Mouse (Mus musculus) neural tube, embryonic 13.5 days (tissue): ENCODE measurements at regions not wholly inside any gene's neighbourhood (a gene's known extent, or its start where the extent isn't known, plus 50 kb on each side); places are given as distances from the start of the nearest gene placed in this dataset.

Source experiments
- ATAC-seq: fragments of 200-750 bp; cut with Nextera tagmentation; 2 replicates; pipeline ENCODE4 v1.8.0; 2017; ENCODE audit warnings: low read depth, mild to moderate bottlenecking, moderate TSS enrichment, moderate library complexity
- H3K27ac ChIP-seq: fragments of 300-500 bp; sonication (generic); replicated peaks from 2 replicates; pipeline ENCODE4 v1.5.1; 2015; ENCODE audit warnings: moderate library complexity, mild to moderate bottlenecking, inconsistent platforms
- H3K27me3 ChIP-seq: fragments of 300-500 bp; sonication (generic); 2 replicates; pipeline ENCODE4 v1.6.1; 2015; ENCODE audit warnings: mild to moderate bottlenecking, inconsistent platforms
- H3K36me3 ChIP-seq: fragments of 300-500 bp; sonication (generic); 2 replicates; pipeline ENCODE4 v1.6.1; 2015; ENCODE audit warnings: mild to moderate bottlenecking, inconsistent platforms
- H3K4me1 ChIP-seq: fragments of 300-500 bp; sonication (generic); replicated peaks from 2 replicates; pipeline ENCODE4 v1.6.1; 2015; ENCODE audit warnings: inconsistent platforms
- H3K4me2 ChIP-seq: fragments of 300-500 bp; sonication (generic); 2 replicates; pipeline ENCODE4 v1.6.1; 2015; ENCODE audit warnings: inconsistent platforms, mild to moderate bottlenecking, moderate library complexity
- H3K4me3 ChIP-seq: fragments of 300-500 bp; sonication (generic); 2 replicates; pipeline ENCODE4 v1.5.1; 2015; ENCODE audit warnings: mild to moderate bottlenecking, inconsistent platforms
- H3K9ac ChIP-seq: fragments of 300-500 bp; sonication (generic); 2 replicates; pipeline ENCODE4 v1.6.1; 2015; ENCODE audit warnings: moderate library complexity, mild to moderate bottlenecking, inconsistent platforms
- H3K9me3 ChIP-seq: fragments of 300-500 bp; sonication (generic); 2 replicates; pipeline ENCODE4 v1.6.1; 2016; ENCODE audit warnings: inconsistent platforms
- WGBS: fragments of 180-500 bp; shearing (Covaris S2); methylation state at CpG from one replicate; pipeline ENCODE4 v1.1.7; 2015; 5-methylcytosine and 5-hydroxymethylcytosine counted together

DNA sequence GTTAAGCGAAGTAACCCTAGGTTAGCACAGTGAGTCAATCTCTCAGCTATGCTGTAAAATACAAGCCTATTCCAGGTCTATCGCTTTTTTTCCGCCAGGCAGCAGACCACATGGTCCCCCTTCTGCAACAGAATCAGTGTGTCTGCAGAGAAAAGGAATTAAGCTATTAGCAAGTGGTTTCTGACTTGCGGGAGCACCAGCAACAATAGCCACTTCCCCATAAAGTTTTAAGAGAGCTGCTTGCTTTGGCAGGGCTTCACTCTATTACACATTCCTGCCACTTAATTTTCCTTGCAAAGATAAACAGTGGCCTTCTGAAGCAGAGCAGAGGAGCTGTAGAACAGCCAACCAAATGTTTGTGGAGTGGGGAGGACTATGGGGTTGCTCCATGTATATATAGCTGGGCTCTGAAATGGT is 59.8 kb upstream of the Osmr start:
- no peak overlapping the region for H3K9ac ChIP-seq
- no peaks in the 10 kb centered on the region for H3K36me3 ChIP-seq
- no peaks in the 10 kb centered on the region for H3K27me3 ChIP-seq
- WGBS = 53% methylated on average over 4 of the region's 4 CpGs
- H3K4me2 ChIP-seq = no peak overlapping the region
- H3K4me1 ChIP-seq = no peaks in the 10 kb centered on the region
- H3K9me3 ChIP-seq = no peaks in the 10 kb centered on the region
- no peak overlapping the region for H3K4me3 ChIP-seq
- H3K27ac ChIP-seq = no peak overlapping the region
- ATAC-seq = no peak

GRCm38 (mm10) chr15:6941491-6941890 is 66.7 kb upstream of the Osmr start:
- Histone ChIP-seq H3K4me2 (no peak overlapping the region), H3K4me1 (no peaks in the 10 kb centered on the region), H3K36me3 (no peaks in the 10 kb centered on the region), H3K4me3 (no peak overlapping the region), H3K9me3 (peaks cover 7% of the 10 kb centered on the region; the same call in 1 of the 2 replicates), H3K9ac (no peak overlapping the region), H3K27me3 (no peaks in the 10 kb centered on the region), H3K27ac (no peak overlapping the region)
- no peak for ATAC-seq
- 76% methylated on average over 4 of the region's 4 CpGs for WGBS

DNA sequence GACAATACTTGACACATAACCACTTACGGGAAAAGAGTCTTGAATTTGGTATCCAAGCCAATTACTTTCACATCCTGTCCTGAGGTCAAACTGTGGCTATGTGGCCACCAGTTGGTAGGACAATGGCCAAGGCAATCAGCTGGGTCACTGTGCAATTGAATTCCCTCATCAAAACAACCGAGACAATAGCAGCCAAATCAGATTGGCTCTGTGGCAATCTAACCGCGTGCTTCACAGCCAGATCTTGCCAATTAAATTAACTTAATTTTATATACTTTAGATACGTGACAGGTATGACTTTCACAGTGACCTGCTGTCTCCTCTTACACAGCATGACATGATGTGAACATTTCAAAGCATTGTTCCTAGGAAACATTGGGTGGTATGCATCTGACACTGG is 74.5 kb upstream of the Osmr start:
- no peaks in the 10 kb centered on the region for H3K27me3 ChIP-seq
- H3K4me3 ChIP-seq = no peak overlapping the region
- no peaks in the 10 kb centered on the region for H3K36me3 ChIP-seq
- H3K9me3 ChIP-seq = peaks cover 7% of the 10 kb centered on the region; the same call in 1 of the 2 replicates
- 56% methylated on average over 5 of the region's 5 CpGs for WGBS
- no peak overlapping the region for H3K4me2 ChIP-seq
- no peak overlapping the region for H3K9ac ChIP-seq
- H3K27ac ChIP-seq = no peak overlapping the region
- ATAC-seq = no peak
- no peaks in the 10 kb centered on the region; the same call in 1 of the 2 replicates for H3K4me1 ChIP-seq

GRCm38 (mm10) chr15:6949686-6950085 is 74.9 kb upstream of the Osmr start:
- Histone ChIP-seq H3K4me3 (no peak overlapping the region), H3K4me1 (no peaks in the 10 kb centered on the region; the same call in 1 of the 2 replicates), H3K9ac (no peak overlapping the region), H3K27me3 (no peaks in the 10 kb centered on the region), H3K27ac (no peak overlapping the region), H3K36me3 (no peaks in the 10 kb centered on the region), H3K4me2 (no peak overlapping the region), H3K9me3 (peaks cover 2% of the 10 kb centered on the region; the same call in 1 of the 2 replicates)
- WGBS = 87% methylated on average over 1 of the region's 1 CpGs
- ATAC-seq = no peak

DNA sequence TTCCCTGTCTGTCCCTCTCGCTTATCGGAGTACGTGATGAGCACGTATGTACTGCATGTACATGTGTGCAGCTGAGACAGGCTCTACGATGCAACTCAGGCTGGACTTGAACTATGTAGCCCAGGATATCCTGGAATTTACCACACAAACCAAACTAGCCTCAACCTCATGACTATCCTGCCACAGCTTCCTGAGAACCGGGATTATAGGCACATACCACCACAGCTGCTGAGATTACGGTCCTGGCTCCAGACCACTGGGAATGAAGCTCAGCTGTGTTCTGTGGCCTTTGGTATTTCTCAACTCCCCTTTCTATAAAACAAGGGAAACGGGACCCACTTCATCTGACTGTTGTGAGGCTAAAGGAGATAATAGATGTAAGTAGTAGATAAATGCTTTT is 75.7 kb upstream of the Osmr start:
- Histone ChIP-seq H3K4me3 (no peak overlapping the region), H3K9ac (no peak overlapping the region), H3K27ac (no peak overlapping the region), H3K27me3 (no peaks in the 10 kb centered on the region), H3K4me1 (no peaks in the 10 kb centered on the region; the same call in 1 of the 2 replicates), H3K36me3 (no peaks in the 10 kb centered on the region), H3K9me3 (no peaks in the 10 kb centered on the region), H3K4me2 (no peak overlapping the region)
- WGBS = 92% methylated on average over 8 of the region's 8 CpGs
- ATAC-seq = no peak

DNA sequence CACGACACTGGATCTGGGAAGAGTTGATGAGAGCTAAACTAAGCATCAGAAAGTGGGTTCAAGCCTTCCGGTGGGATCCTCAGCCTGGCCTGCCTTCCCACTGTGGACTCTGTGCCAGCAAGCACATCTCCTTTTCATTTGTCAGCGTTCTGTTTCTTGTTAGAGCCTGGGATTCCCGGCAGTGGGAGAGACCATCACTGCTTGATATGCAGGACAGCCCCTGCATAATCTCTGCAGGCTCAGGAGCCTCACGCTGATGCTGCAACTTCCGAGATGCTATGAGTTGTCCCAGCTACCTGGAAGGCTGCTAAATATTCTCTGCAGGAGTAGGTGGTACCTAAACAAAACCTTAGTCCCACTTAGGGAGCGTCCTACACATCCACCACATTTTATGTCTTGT is 78.8 kb upstream of the Osmr start:
- no peak overlapping the region for H3K27ac ChIP-seq
- no peak overlapping the region for H3K4me2 ChIP-seq
- no peak overlapping the region for H3K4me3 ChIP-seq
- H3K4me1 ChIP-seq = no peaks in the 10 kb centered on the region; the same call in 1 of the 2 replicates
- no peaks in the 10 kb centered on the region for H3K36me3 ChIP-seq
- no peak for ATAC-seq
- 24% methylated on average over 7 of the region's 7 CpGs for WGBS
- H3K9ac ChIP-seq = no peak overlapping the region
- H3K27me3 ChIP-seq = no peaks in the 10 kb centered on the region
- no peaks in the 10 kb centered on the region for H3K9me3 ChIP-seq

GRCm38 (mm10) chr15:6953970-6954791 is 79.4 kb upstream of the Osmr start:
- no peak overlapping the region; the same call in 1 of the 2 replicates for H3K27ac ChIP-seq
- H3K4me3 ChIP-seq = no peak overlapping the region
- H3K27me3 ChIP-seq = no peaks in the 10 kb centered on the region
- H3K4me1 ChIP-seq = no peaks in the 10 kb centered on the region; the same call in 1 of the 2 replicates
- no peak overlapping the region for H3K9ac ChIP-seq
- H3K36me3 ChIP-seq = no peaks in the 10 kb centered on the region
- no peak for ATAC-seq
- no peaks in the 10 kb centered on the region for H3K9me3 ChIP-seq
- H3K4me2 ChIP-seq = no peak overlapping the region
- 48% methylated on average over 9 of the region's 9 CpGs for WGBS

- Histone ChIP-seq H3K27me3 (no peaks in the 10 kb centered on the region), H3K9ac (no peak overlapping the region), H3K9me3 (no peaks in the 10 kb centered on the region), H3K27ac (no peak overlapping the region), H3K4me3 (no peak overlapping the region), H3K4me2 (no peak overlapping the region), H3K36me3 (no peaks in the 10 kb centered on the region), H3K4me1 (peaks cover 8% of the 10 kb centered on the region)
- no peak for ATAC-seq
- 88% methylated on average over 8 of the region's 8 CpGs for WGBS
Measured at GRCm38 (mm10) chr15:6959911-6960310, 85.1 kb upstream of the Osmr start.

DNA sequence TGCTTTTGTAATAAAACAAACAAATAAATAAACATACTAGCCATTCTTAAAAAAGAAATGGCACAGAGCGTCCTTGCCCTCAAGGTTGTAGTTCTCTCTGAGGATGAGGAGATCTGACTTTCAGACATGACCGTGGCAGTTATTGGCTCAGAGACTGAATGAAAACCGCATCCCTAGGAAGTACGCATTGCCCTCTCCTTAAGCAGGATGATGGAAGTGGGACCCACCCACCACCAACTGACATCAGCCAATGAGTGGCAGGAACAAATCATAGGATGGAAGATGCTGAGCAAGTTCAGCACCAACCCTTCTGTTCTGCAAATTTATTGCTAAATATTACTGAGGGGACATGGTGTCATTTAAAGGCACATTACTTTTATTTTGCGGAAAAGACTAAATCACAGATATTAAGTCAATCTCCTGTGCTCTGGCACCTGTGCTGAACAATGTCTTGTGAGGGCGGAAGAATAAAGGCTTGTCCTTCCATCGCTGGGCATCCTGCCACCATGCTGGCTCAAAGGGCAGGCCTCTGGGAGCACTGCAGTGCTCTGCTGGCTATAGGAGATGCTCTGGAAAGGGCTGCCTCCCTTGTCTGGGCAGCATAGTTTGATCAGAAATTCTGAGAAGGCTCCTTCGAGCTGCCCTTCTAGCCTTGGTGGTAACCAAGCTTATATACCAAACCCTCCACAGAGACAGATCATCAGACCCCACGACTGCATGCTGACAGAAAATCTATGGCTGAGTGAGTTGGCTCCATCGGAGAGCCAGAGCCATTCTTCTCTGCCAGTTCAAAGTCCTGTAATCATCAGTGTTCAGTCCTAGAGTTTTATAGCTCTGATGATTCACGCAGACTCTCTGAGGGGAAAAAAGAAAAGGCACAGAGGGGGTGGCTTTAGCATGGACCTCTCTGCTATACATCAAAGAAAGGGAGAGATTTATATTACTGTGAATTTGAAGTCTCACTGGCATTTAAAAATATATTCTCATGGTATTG is 86.3 kb upstream of the Osmr start:
- H3K4me1 ChIP-seq = peaks cover 8% of the 10 kb centered on the region
- no peaks in the 10 kb centered on the region for H3K36me3 ChIP-seq
- no peak for ATAC-seq
- no peak overlapping the region for H3K4me2 ChIP-seq
- H3K9me3 ChIP-seq = no peaks in the 10 kb centered on the region
- H3K27me3 ChIP-seq = no peaks in the 10 kb centered on the region
- no peak overlapping the region for H3K9ac ChIP-seq
- 56% methylated on average over 11 of the region's 11 CpGs for WGBS
- H3K4me3 ChIP-seq = no peak overlapping the region
- H3K27ac ChIP-seq = no peak overlapping the region; the same call in 1 of the 2 replicates

- Histone ChIP-seq H3K9me3 (no peaks in the 10 kb centered on the region), H3K4me3 (no peak overlapping the region), H3K4me2 (no peak overlapping the region), H3K4me1 (peaks cover 8% of the 10 kb centered on the region), H3K27ac (no peak overlapping the region), H3K9ac (no peak overlapping the region), H3K27me3 (no peaks in the 10 kb centered on the region), H3K36me3 (no peaks in the 10 kb centered on the region)
- ATAC-seq = no peak
- WGBS = 79% methylated on average over 4 of the region's 4 CpGs
Measured at GRCm38 (mm10) chr15:6964635-6965034, 89.9 kb upstream of the Osmr start.

- H3K4me3 ChIP-seq = no peak overlapping the region
- 75% methylated on average over 4 of the region's 4 CpGs for WGBS
- H3K27ac ChIP-seq = no peak overlapping the region
- no peaks in the 10 kb centered on the region for H3K36me3 ChIP-seq
- no peak for ATAC-seq
- H3K27me3 ChIP-seq = no peaks in the 10 kb centered on the region
- H3K9ac ChIP-seq = no peak overlapping the region
- no peaks in the 10 kb centered on the region for H3K9me3 ChIP-seq
- H3K4me2 ChIP-seq = no peak overlapping the region
- H3K4me1 ChIP-seq = peaks cover 8% of the 10 kb centered on the region
Measured at GRCm38 (mm10) chr15:6965446-6965845, 90.7 kb upstream of the Osmr start.

DNA sequence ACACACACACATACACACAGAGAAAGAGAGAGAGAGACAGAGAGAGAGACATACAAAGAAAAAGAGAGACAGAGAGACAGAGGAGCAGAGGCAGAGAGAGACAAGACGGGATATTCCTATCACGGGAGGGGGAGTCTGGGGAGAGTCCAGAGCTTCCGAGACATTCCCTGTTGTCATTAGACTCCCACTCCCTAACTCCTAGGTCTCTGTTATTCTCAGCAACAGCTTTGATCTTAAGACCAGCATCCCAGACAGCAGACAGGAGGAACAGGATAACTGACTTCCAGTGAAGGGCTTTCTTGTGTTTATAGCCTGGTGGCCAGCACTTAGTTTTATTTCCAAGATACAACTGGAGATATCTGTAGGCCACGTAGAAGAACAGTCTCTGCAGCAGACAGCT is 99.6 kb upstream of the Osmr start:
- no peak overlapping the region for H3K9ac ChIP-seq
- no peak overlapping the region for H3K4me2 ChIP-seq
- no peaks in the 10 kb centered on the region for H3K9me3 ChIP-seq
- no peak overlapping the region for H3K4me3 ChIP-seq
- H3K27ac ChIP-seq = no peak overlapping the region
- 59% methylated on average over 4 of the region's 4 CpGs for WGBS
- no peak for ATAC-seq
- H3K36me3 ChIP-seq = no peaks in the 10 kb centered on the region
- H3K4me1 ChIP-seq = no peaks in the 10 kb centered on the region
- no peaks in the 10 kb centered on the region for H3K27me3 ChIP-seq
